Mouse (Mus musculus): ENCODE measurements at regions not wholly inside any gene's neighbourhood (a gene's known extent, or its start where the extent isn't known, plus 50 kb on each side); places are given as distances from the start of the nearest gene placed in this dataset.

DNA sequence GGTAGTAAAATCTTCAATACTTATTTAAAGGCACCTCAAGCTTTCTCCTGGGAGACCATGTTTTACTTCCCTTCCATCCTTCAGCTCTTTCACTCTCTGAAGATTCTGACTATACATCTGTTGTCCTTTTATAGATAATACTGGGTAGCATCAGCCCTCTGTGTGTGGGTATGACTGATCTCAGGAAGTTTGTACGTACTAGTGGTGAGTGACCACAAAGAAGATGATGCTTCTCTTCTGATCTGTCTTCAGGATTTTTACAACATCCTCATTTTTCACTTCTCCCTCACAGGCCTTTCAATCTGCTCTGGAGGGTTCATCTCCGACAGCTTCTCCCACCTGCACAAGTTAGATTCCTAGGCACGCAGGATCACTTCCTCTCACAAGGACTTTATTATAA, 119.4 kb upstream of the Acvr2a start:
- H3K9me3 ChIP-seq (ENCODE audit: control insufficient read depth, insufficient read depth, low read depth, low read length) = no peaks in the 10 kb centered on the region
- H3K9ac ChIP-seq (ENCODE audit: insufficient read depth, low read depth, low read length, poor library complexity, severe bottlenecking) = no peak overlapping the region
- no peak overlapping the region for H3K27ac ChIP-seq (ENCODE audit: insufficient read depth, low read depth, low read length, poor library complexity, severe bottlenecking)
- no peaks in the 10 kb centered on the region for H3K4me1 ChIP-seq (ENCODE audit: control insufficient read depth in 2 of 2, insufficient read depth in 2 of 2, low read length in 2 of 2, poor library complexity in 1 of 2)
- no peak overlapping the region for H3K4me3 ChIP-seq (ENCODE audit: insufficient read depth in 1 of 2, low read depth in 1 of 2, low read length in 2 of 2, poor library complexity in 1 of 2, severe bottlenecking in 1 of 2)
- no peaks in the 10 kb centered on the region for H3K36me3 ChIP-seq (ENCODE audit: control insufficient read depth, insufficient read depth, low read length, poor library complexity, severe bottlenecking)
- no peak for DNase-seq (ENCODE audit: low read depth, low spot score)
- in situ Hi-C loops (cut with MboI; ENCODE audit: low sequenced_read_pairs in 2 of 2, unreplicated experiment in 2 of 2) = no loop called here
- TF ChIP-seq CHD2 (IDR thresholded peaks at IDR 0.05; ENCODE audit: low read depth, low read length) (no peak), HCFC1 (IDR thresholded peaks at IDR 0.05; ENCODE audit: borderline replicate concordance, insufficient read depth, low read length) (no peak), MAFK (IDR thresholded peaks at IDR 0.05; ENCODE audit: insufficient read depth, low read depth, low read length) (no peak), ZC3H11A (IDR thresholded peaks at IDR 0.05; ENCODE audit: borderline replicate concordance, low read depth, low read length) (no peak), ZNF384 (IDR thresholded peaks at IDR 0.05; ENCODE audit: low read depth, low read length) (no peak)

GRCm38 (mm10) chr2:48700886-48701285, 113.0 kb upstream of the Acvr2a start:
- DNase-seq (ENCODE audit: low read depth, low spot score) = no peak
- in situ Hi-C loops (cut with MboI; ENCODE audit: low sequenced_read_pairs in 2 of 2, unreplicated experiment in 2 of 2) = no loop called here

GRCm38 (mm10) chr2:48705103-48705804, 108.7 kb upstream of the Acvr2a start:
- H3K4me1 ChIP-seq (ENCODE audit: control insufficient read depth in 2 of 2, insufficient read depth in 2 of 2, low read length in 2 of 2, poor library complexity in 1 of 2) = no peaks in the 10 kb centered on the region
- in situ Hi-C loops (cut with MboI; ENCODE audit: low sequenced_read_pairs in 2 of 2, unreplicated experiment in 2 of 2) = no loop called here
- H3K36me3 ChIP-seq (ENCODE audit: control insufficient read depth, insufficient read depth, low read length, poor library complexity, severe bottlenecking) = no peaks in the 10 kb centered on the region
- no peak overlapping the region for H3K4me3 ChIP-seq (ENCODE audit: insufficient read depth in 1 of 2, low read depth in 1 of 2, low read length in 2 of 2, poor library complexity in 1 of 2, severe bottlenecking in 1 of 2)
- H3K27ac ChIP-seq (ENCODE audit: insufficient read depth, low read depth, low read length, poor library complexity, severe bottlenecking) = no peak overlapping the region
- DNase-seq (ENCODE audit: low read depth, low spot score) = no peak
- H3K9ac ChIP-seq (ENCODE audit: insufficient read depth, low read depth, low read length, poor library complexity, severe bottlenecking) = no peak overlapping the region
- H3K9me3 ChIP-seq (ENCODE audit: control insufficient read depth, insufficient read depth, low read depth, low read length) = no peaks in the 10 kb centered on the region
- no peak for TF ChIP-seq HCFC1 (IDR thresholded peaks at IDR 0.05; ENCODE audit: borderline replicate concordance, insufficient read depth, low read length)
- TF ChIP-seq ZNF384 (IDR thresholded peaks at IDR 0.05; ENCODE audit: low read depth, low read length) = no peak
- no peak for TF ChIP-seq CHD2 (IDR thresholded peaks at IDR 0.05; ENCODE audit: low read depth, low read length)
- TF ChIP-seq ZC3H11A (IDR thresholded peaks at IDR 0.05; ENCODE audit: borderline replicate concordance, low read depth, low read length) = no peak
- TF ChIP-seq MAFK (IDR thresholded peaks at IDR 0.05; ENCODE audit: insufficient read depth, low read depth, low read length) = no peak

More at GRCm38 (mm10) chr2:48700886-48701285, 113.0 kb upstream of the Acvr2a start:
- H3K9ac ChIP-seq (ENCODE audit: insufficient read depth, low read depth, low read length, poor library complexity, severe bottlenecking) = no peak overlapping the region
- no peak overlapping the region for H3K27ac ChIP-seq (ENCODE audit: insufficient read depth, low read depth, low read length, poor library complexity, severe bottlenecking)
- TF ChIP-seq HCFC1 (IDR thresholded peaks at IDR 0.05; ENCODE audit: borderline replicate concordance, insufficient read depth, low read length) = no peak
- TF ChIP-seq MAFK (IDR thresholded peaks at IDR 0.05; ENCODE audit: insufficient read depth, low read depth, low read length) = no peak
- no peak for TF ChIP-seq ZNF384 (IDR thresholded peaks at IDR 0.05; ENCODE audit: low read depth, low read length)
- TF ChIP-seq CHD2 (IDR thresholded peaks at IDR 0.05; ENCODE audit: low read depth, low read length) = no peak
- TF ChIP-seq ZC3H11A (IDR thresholded peaks at IDR 0.05; ENCODE audit: borderline replicate concordance, low read depth, low read length) = no peak
- H3K4me1 ChIP-seq (ENCODE audit: control insufficient read depth in 2 of 2, insufficient read depth in 2 of 2, low read length in 2 of 2, poor library complexity in 1 of 2) = no peaks in the 10 kb centered on the region
- H3K36me3 ChIP-seq (ENCODE audit: control insufficient read depth, insufficient read depth, low read length, poor library complexity, severe bottlenecking) = no peaks in the 10 kb centered on the region
- no peaks in the 10 kb centered on the region for H3K9me3 ChIP-seq (ENCODE audit: control insufficient read depth, insufficient read depth, low read depth, low read length)
- H3K4me3 ChIP-seq (ENCODE audit: insufficient read depth in 1 of 2, low read depth in 1 of 2, low read length in 2 of 2, poor library complexity in 1 of 2, severe bottlenecking in 1 of 2) = no peak overlapping the region

DNA sequence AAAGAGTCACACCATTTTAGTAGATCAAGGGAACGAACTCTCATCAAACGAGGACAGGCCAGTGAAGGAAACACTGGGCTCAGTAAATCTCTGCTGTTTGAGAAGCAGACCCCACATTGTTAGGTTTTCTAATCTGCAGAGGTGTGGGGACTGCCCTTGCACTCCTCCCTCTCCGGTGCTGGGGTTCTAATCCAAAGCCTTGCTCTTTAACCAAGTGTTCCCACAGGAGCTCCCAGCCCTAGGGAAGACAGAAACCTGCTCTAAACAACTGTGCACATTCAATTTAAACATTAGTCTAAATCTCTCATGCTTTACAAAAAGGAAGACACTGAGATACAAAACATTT, 108.1 kb upstream of the Acvr2a start:
- H3K4me1 ChIP-seq (ENCODE audit: control insufficient read depth in 2 of 2, insufficient read depth in 2 of 2, low read length in 2 of 2, poor library complexity in 1 of 2) = no peaks in the 10 kb centered on the region
- no peaks in the 10 kb centered on the region for H3K36me3 ChIP-seq (ENCODE audit: control insufficient read depth, insufficient read depth, low read length, poor library complexity, severe bottlenecking)
- no peak overlapping the region for H3K27ac ChIP-seq (ENCODE audit: insufficient read depth, low read depth, low read length, poor library complexity, severe bottlenecking)
- in situ Hi-C loops (cut with MboI; ENCODE audit: low sequenced_read_pairs in 2 of 2, unreplicated experiment in 2 of 2) = no loop called here
- H3K9me3 ChIP-seq (ENCODE audit: control insufficient read depth, insufficient read depth, low read depth, low read length) = no peaks in the 10 kb centered on the region
- no peak for DNase-seq (ENCODE audit: low read depth, low spot score)
- H3K4me3 ChIP-seq (ENCODE audit: insufficient read depth in 1 of 2, low read depth in 1 of 2, low read length in 2 of 2, poor library complexity in 1 of 2, severe bottlenecking in 1 of 2) = no peak overlapping the region
- no peak for TF ChIP-seq MAFK (IDR thresholded peaks at IDR 0.05; ENCODE audit: insufficient read depth, low read depth, low read length)
- no peak for TF ChIP-seq ZC3H11A (IDR thresholded peaks at IDR 0.05; ENCODE audit: borderline replicate concordance, low read depth, low read length)
- TF ChIP-seq HCFC1 (IDR thresholded peaks at IDR 0.05; ENCODE audit: borderline replicate concordance, insufficient read depth, low read length) = no peak
- no peak for TF ChIP-seq ZNF384 (IDR thresholded peaks at IDR 0.05; ENCODE audit: low read depth, low read length)
- TF ChIP-seq CHD2 (IDR thresholded peaks at IDR 0.05; ENCODE audit: low read depth, low read length) = no peak
- H3K9ac ChIP-seq (ENCODE audit: insufficient read depth, low read depth, low read length, poor library complexity, severe bottlenecking) = no peak overlapping the region
